Mouse (Mus musculus) limb, embryonic 11.5 days (tissue): ENCODE measurements around the gene Gm47791. TPM values are rescaled to one million over a fixed set of nuclear protein-coding genes. Genes with fewer than 3 reads are reported as not detected.
A peak's percentile ranks its signal among the peaks of the same experiment; 100 is the strongest.

ENCODE experiments used
- ATAC-seq: fragments of 200-750 bp; cut with Nextera tagmentation; 2 replicates; pipeline ENCODE4 v1.8.0; 2017; ENCODE audit warnings: low read depth; ENCODE audit not compliant: insufficient number of reproducible peaks, low FRiP score, low TSS enrichment
- DNase-seq: peaks from one replicate; pipeline ENCODE4 v3.0.0-alpha.2; 2015; ENCODE audit warnings: low spot score
- H3K27ac ChIP-seq: fragments of 300-500 bp; sonication (generic); replicated peaks from 2 replicates; pipeline ENCODE4 v1.5.1; 2014; ENCODE audit warnings: low read depth, mild to moderate bottlenecking, low read length
- H3K27me3 ChIP-seq: fragments of 300-500 bp; sonication (generic); 2 replicates; pipeline ENCODE4 v1.6.1; 2014; ENCODE audit warnings: mild to moderate bottlenecking, low read length, mixed read lengths; ENCODE audit not compliant: control insufficient read depth, insufficient read depth
- H3K36me3 ChIP-seq: fragments of 300-500 bp; sonication (generic); 2 replicates; pipeline ENCODE4 v1.6.1; 2014; ENCODE audit warnings: mild to moderate bottlenecking, low read length, moderate library complexity, mixed read lengths; ENCODE audit not compliant: control insufficient read depth, insufficient read depth
- H3K4me1 ChIP-seq: fragments of 300-500 bp; sonication (generic); 2 replicates; pipeline ENCODE4 v1.6.1; 2014; ENCODE audit warnings: low read length, mixed read lengths; ENCODE audit not compliant: control insufficient read depth, insufficient read depth
- H3K4me2 ChIP-seq: fragments of 300-500 bp; sonication (generic); 2 replicates; pipeline ENCODE4 v1.6.1; 2014; ENCODE audit warnings: low read depth, mild to moderate bottlenecking, moderate library complexity; ENCODE audit not compliant: severe bottlenecking
- H3K4me3 ChIP-seq: fragments of 300-500 bp; sonication (generic); 2 replicates; pipeline ENCODE4 v1.5.1; 2014; ENCODE audit warnings: low read depth, low read length
- H3K9ac ChIP-seq: fragments of 300-500 bp; sonication (generic); 2 replicates; pipeline ENCODE4 v1.6.1; 2014; ENCODE audit warnings: mild to moderate bottlenecking, low read length
- H3K9me3 ChIP-seq: fragments of 300-500 bp; sonication (generic); 2 replicates; pipeline ENCODE4 v1.6.1; 2016; ENCODE audit warnings: low read length; ENCODE audit not compliant: control insufficient read depth
- WGBS: fragments of 180-500 bp; shearing (Covaris S2); extraction: QIAGEN DNeasy Blood & Tissue Kit; methylation state at CpG from one replicate; pipeline ENCODE4 v1.1.7; 2014; 5-methylcytosine and 5-hydroxymethylcytosine counted together
- polyA plus RNA-seq: library from polyadenylated mRNA; unstranded; fragments of >200 nt; fragmentation: Nextera tagmentation; extraction: Ambion mirVana; gene quantifications from 2 replicates; pipeline ENCODE4 v1.2.1, GENCODE M21; 2014

The Gm47791 gene
- polyA plus RNA-seq, 1 experiment from 2014 or later: not detected

- H3K4me2 ChIP-seq: no peak overlapping the region
- H3K4me3 ChIP-seq: no peak overlapping the region
- ATAC-seq (no peak), DNase-seq (no peak)
- no peaks in the 10 kb centered on the region for H3K36me3 ChIP-seq
- H3K9me3 ChIP-seq: no peaks in the 10 kb centered on the region
- no peaks in the 10 kb centered on the region for H3K27me3 ChIP-seq
- no peaks in the 10 kb centered on the region for H3K4me1 ChIP-seq
- H3K9ac ChIP-seq: no peak overlapping the region
- WGBS: 87% methylated on average over 6 of the region's 6 CpGs
- H3K27ac ChIP-seq: no peak overlapping the region
Measured at GRCm38 (mm10) chr1:82779388-82779966, 8.4 kb upstream of the Gm47791 start.

GRCm38 (mm10) chr1:82775293-82775692 is 4.2 kb upstream of the Gm47791 start:
- no peaks in the 10 kb centered on the region for H3K9me3 ChIP-seq
- DNase-seq: no peak
- H3K4me2 ChIP-seq: no peak overlapping the region
- H3K36me3 ChIP-seq: no peaks in the 10 kb centered on the region
- H3K27me3 ChIP-seq: no peaks in the 10 kb centered on the region
- ATAC-seq: no peak
- H3K4me1 ChIP-seq: no peaks in the 10 kb centered on the region
- H3K9ac ChIP-seq: no peak overlapping the region
- WGBS: 92% methylated on average over 4 of the region's 4 CpGs
- H3K27ac ChIP-seq: no peak overlapping the region
- H3K4me3 ChIP-seq: no peak overlapping the region

GRCm38 (mm10) chr1:82773208-82773607 is 2.2 kb upstream of the Gm47791 start:
- Histone ChIP-seq H3K27ac (no peak overlapping the region), H3K27me3 (no peaks in the 10 kb centered on the region), H3K4me2 (no peak overlapping the region), H3K4me3 (no peak overlapping the region), H3K4me1 (no peaks in the 10 kb centered on the region), H3K36me3 (no peaks in the 10 kb centered on the region), H3K9me3 (no peaks in the 10 kb centered on the region), H3K9ac (no peak overlapping the region)
- WGBS: 73% methylated on average over 5 of the region's 5 CpGs
- ATAC-seq: no peak
- no peak for DNase-seq

DNA sequence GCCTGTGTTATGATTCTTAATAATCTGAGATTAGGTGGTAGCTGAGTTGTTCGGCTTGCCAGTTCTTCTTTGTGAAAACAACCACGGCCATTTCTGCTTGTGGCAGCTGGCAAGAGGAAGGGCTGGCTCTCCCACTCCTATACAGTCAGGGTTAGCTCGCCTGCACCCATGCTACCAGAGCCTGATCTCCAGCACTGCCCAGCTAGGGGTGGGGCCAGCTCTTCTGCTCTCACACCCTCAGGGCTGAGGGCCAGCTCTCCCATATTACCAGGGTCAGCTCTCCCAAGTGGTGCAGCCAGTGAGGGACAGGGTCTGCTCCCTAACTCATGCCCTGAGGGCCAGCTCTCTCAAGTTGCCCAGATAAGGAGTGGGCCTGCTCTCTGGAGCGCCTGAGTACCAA is 1.4 kb upstream of the Gm47791 start:
- DNase-seq (no peak), ATAC-seq (0 out of 2 replicates have a peak, but pooled peaks have one; percentile 13)
- no peaks in the 10 kb centered on the region for H3K27me3 ChIP-seq
- WGBS: 90% methylated on average over 4 of the region's 4 CpGs
- no peaks in the 10 kb centered on the region for H3K4me1 ChIP-seq
- H3K27ac ChIP-seq: no peak overlapping the region
- no peak overlapping the region for H3K4me2 ChIP-seq
- no peak overlapping the region for H3K9ac ChIP-seq
- H3K4me3 ChIP-seq: no peak overlapping the region
- no peaks in the 10 kb centered on the region for H3K9me3 ChIP-seq
- no peaks in the 10 kb centered on the region for H3K36me3 ChIP-seq

DNA sequence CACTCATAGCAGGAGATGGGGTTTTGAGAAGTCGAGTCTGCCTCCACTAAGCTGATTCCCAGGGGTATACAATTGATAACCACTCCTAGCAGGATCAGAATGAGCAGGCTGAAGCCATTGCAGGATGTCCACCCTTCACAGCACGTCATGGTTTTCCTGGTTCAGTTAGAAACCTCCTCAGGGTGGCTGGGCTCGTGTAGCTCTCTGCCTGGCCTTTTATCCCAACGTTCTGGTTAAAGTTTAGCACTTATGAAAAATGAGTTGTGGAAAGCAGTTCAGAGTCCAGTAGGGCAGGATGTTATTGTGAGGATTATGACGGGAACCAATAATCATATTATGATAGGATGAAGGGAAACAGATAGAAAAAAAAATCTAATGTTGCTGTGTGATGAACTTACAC is 2.8 kb downstream of the Gm47791 start, which contains the start of gene Tm4sf20:
Tm4sf20 (minus strand) TSS at position 193 of the 400 bp plus-strand sequence.
- no peak within 1 kb of the TSS for H3K4me2 ChIP-seq
- no peak within 1 kb of the TSS for H3K9ac ChIP-seq
- no peak for DNase-seq
- no peak for ATAC-seq
- no peaks in the 10 kb centered on the region for H3K27me3 ChIP-seq
- H3K27ac ChIP-seq: no peak within 1 kb of the TSS
- 82% methylated on average over 5 of the region's 5 CpGs for WGBS
- H3K36me3 ChIP-seq: no peaks in the 10 kb centered on the region
- no peaks in the 10 kb centered on the region for H3K9me3 ChIP-seq
- no peaks in the 10 kb centered on the region for H3K4me1 ChIP-seq
- H3K4me3 ChIP-seq: no peak within 1 kb of the TSS

- WGBS: 69% methylated on average over 4 of the region's 4 CpGs
- DNase-seq: no peak
- no peak overlapping the region for H3K4me3 ChIP-seq
- H3K9me3 ChIP-seq: no peaks in the 10 kb centered on the region
- no peak overlapping the region for H3K9ac ChIP-seq
- no peaks in the 10 kb centered on the region for H3K36me3 ChIP-seq
- ATAC-seq: no peak
- no peak overlapping the region for H3K4me2 ChIP-seq
- no peak overlapping the region for H3K27ac ChIP-seq
- no peaks in the 10 kb centered on the region for H3K27me3 ChIP-seq
- no peaks in the 10 kb centered on the region for H3K4me1 ChIP-seq
Measured at GRCm38 (mm10) chr1:82766641-82767040, 4.4 kb downstream of the Gm47791 start.

DNA sequence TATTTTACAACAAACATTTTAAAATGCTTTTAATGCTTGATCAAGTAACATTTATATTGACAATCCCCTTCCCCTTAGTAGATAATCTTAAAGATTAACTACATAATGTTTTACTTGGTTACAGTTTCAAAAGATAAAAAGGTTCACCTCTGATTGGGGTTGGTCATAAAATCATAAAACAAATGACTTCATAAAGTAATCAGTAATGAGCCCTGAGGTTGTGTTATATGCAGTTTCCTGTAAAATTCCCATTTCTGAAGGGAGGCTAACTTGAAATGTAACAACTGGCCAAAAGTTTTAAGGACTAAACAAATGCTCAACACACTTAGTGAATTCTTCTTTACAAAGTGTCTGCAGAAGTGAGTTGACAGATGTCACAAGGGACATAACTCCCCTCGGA is 4.8 kb downstream of the Gm47791 start:
- DNase-seq (no peak), ATAC-seq (no peak)
- Histone ChIP-seq H3K36me3 (no peaks in the 10 kb centered on the region), H3K9me3 (no peaks in the 10 kb centered on the region), H3K27me3 (no peaks in the 10 kb centered on the region), H3K4me2 (no peak overlapping the region), H3K9ac (no peak overlapping the region), H3K4me3 (no peak overlapping the region), H3K4me1 (no peaks in the 10 kb centered on the region), H3K27ac (no peak overlapping the region)
- 69% methylated on average over 1 of the region's 1 CpGs for WGBS

DNA sequence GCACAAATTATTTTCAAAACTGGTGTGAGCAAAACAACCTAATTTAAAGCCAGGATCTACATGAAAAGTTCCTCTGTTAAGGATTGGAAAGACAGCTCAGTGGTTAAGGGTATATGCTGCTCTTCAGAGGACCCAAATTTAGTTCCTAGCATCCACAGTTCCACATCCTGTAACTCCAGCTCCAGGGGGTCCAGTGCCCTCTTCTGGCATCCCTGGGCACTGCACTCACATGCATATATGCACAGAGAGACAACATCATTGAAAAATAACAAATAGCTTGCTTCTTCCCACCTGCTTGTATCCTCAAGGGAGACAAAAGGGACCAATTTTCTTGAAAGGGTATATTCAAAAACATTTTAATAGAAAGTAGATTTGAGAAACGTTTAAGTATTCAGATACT is 8.8 kb downstream of the Gm47791 start:
- no peak for ATAC-seq
- no peak overlapping the region for H3K4me3 ChIP-seq
- DNase-seq: no peak
- H3K4me1 ChIP-seq: no peaks in the 10 kb centered on the region
- H3K27me3 ChIP-seq: no peaks in the 10 kb centered on the region
- H3K4me2 ChIP-seq: no peak overlapping the region
- WGBS: 72% methylated on average over 1 of the region's 1 CpGs
- H3K36me3 ChIP-seq: peaks cover 3% of the 10 kb centered on the region; the same call in 1 of the 2 replicates
- H3K27ac ChIP-seq: no peak overlapping the region
- no peaks in the 10 kb centered on the region for H3K9me3 ChIP-seq
- no peak overlapping the region for H3K9ac ChIP-seq
